Mouse (Mus musculus): ENCODE results near the gene Epb41l5. TPM values are rescaled to one million over a fixed set of nuclear protein-coding genes. Genes with fewer than 3 reads are reported as not detected.

Epb41l5 gene
- total and polyA plus RNA-seq, 2 experiments from 2014 or later: 4.2 to 6.8 TPM

- Histone ChIP-seq H3K9ac (replicated peaks; ENCODE audit: low read depth, low read length) (no peak overlapping the region), H3K4me1 (ENCODE audit: control insufficient read depth, insufficient read depth) (no peaks in the 10 kb centered on the region), H3K4me3 (ENCODE audit: low read depth, low read length) (no peak overlapping the region), H3K36me3 (replicated peaks; ENCODE audit: control insufficient read depth, insufficient read depth, low read length) (0 out of 2 replicates have a peak, but pooled peaks cover 6% of the 10 kb centered on the region), H3K9me3 (replicated peaks; ENCODE audit: control insufficient read depth, low read length) (no peaks in the 10 kb centered on the region), H3K27me3 (ENCODE audit: control insufficient read depth, insufficient read depth, low read length) (no peaks in the 10 kb centered on the region), H3K4me2 (ENCODE audit: low read depth, low read length) (no peak overlapping the region), H3K27ac (ENCODE audit: low read depth) (no peak overlapping the region)
- TF ChIP-seq EP300 (IDR thresholded peaks at IDR 0.05; ENCODE audit: low read depth) (no peak), CTCF (IDR thresholded peaks at IDR 0.05; ENCODE audit: low read depth) (no peak)
- WGBS: 93% methylated on average over 1 of the region's 1 CpGs
- ATAC-seq (ENCODE audit: insufficient read depth, low read depth) (no peak), DNase-seq (ENCODE audit: low spot score) (no peak)
These were observed 97.1 kb downstream of the Epb41l5 start for GRCm38 (mm10) chr1:119551651-119552050.

- Histone ChIP-seq H3K4me2 (ENCODE audit: low read depth, low read length) (no peak overlapping the region), H3K4me1 (ENCODE audit: control insufficient read depth, insufficient read depth) (no peaks in the 10 kb centered on the region), H3K27ac (ENCODE audit: low read depth) (no peak overlapping the region), H3K9me3 (replicated peaks; ENCODE audit: control insufficient read depth, low read length) (no peaks in the 10 kb centered on the region), H3K27me3 (ENCODE audit: control insufficient read depth, insufficient read depth, low read length) (no peaks in the 10 kb centered on the region), H3K4me3 (ENCODE audit: low read depth, low read length) (no peak overlapping the region), H3K9ac (replicated peaks; ENCODE audit: low read depth, low read length) (no peak overlapping the region), H3K36me3 (replicated peaks; ENCODE audit: control insufficient read depth, insufficient read depth, low read length) (0 out of 2 replicates have a peak, but pooled peaks cover 6% of the 10 kb centered on the region)
- WGBS: 93% methylated on average over 2 of the region's 2 CpGs
- TF ChIP-seq EP300 (IDR thresholded peaks at IDR 0.05; ENCODE audit: low read depth) (no peak), CTCF (IDR thresholded peaks at IDR 0.05; ENCODE audit: low read depth) (no peak)
- DNase-seq (ENCODE audit: low spot score) (no peak), ATAC-seq (ENCODE audit: insufficient read depth, low read depth) (no peak)
These were observed 98.7 kb downstream of the Epb41l5 start for GRCm38 (mm10) chr1:119550064-119550463.

GRCm38 (mm10) chr1:119549327-119549689 lies 99.5 kb downstream of the Epb41l5 start:
- H3K36me3 ChIP-seq (replicated peaks; ENCODE audit: control insufficient read depth, insufficient read depth, low read length): 0 out of 2 replicates have a peak, but pooled peaks cover 3% of the 10 kb centered on the region
- 63% methylated on average over 7 of the region's 7 CpGs for WGBS

GRCm38 (mm10) chr1:119548668-119549326 lies 100.0 kb downstream of the Epb41l5 start:
- no peak overlapping the region for H3K4me2 ChIP-seq (ENCODE audit: low read depth, low read length)
- no peaks in the 10 kb centered on the region for H3K4me1 ChIP-seq (ENCODE audit: control insufficient read depth, insufficient read depth)
- H3K27ac ChIP-seq (ENCODE audit: low read depth): no peak overlapping the region
- H3K9me3 ChIP-seq (replicated peaks; ENCODE audit: control insufficient read depth, low read length): no peaks in the 10 kb centered on the region
- TF ChIP-seq CTCF (IDR thresholded peaks at IDR 0.05; ENCODE audit: low read depth): peak; percentile 97
- no peak for TF ChIP-seq EP300 (IDR thresholded peaks at IDR 0.05; ENCODE audit: low read depth)
- H3K27me3 ChIP-seq (ENCODE audit: control insufficient read depth, insufficient read depth, low read length): no peaks in the 10 kb centered on the region
- WGBS: 65% methylated on average over 7 of the region's 7 CpGs
- H3K36me3 ChIP-seq (replicated peaks; ENCODE audit: control insufficient read depth, insufficient read depth, low read length): 0 out of 2 replicates have a peak, but pooled peaks cover under 1% of the 10 kb centered on the region
- peak; percentile 39; the same call in 1 of the 2 replicates for ATAC-seq (ENCODE audit: insufficient read depth, low read depth)
- H3K9ac ChIP-seq (replicated peaks; ENCODE audit: low read depth, low read length): no peak overlapping the region
- H3K4me3 ChIP-seq (ENCODE audit: low read depth, low read length): no peak overlapping the region
- peak; percentile 85 for DNase-seq (ENCODE audit: low spot score)

More at GRCm38 (mm10) chr1:119549327-119549689, 99.5 kb downstream of the Epb41l5 start:
- Histone ChIP-seq H3K9ac (replicated peaks; ENCODE audit: low read depth, low read length) (no peak overlapping the region), H3K4me1 (ENCODE audit: control insufficient read depth, insufficient read depth) (no peaks in the 10 kb centered on the region), H3K9me3 (replicated peaks; ENCODE audit: control insufficient read depth, low read length) (no peaks in the 10 kb centered on the region), H3K27ac (ENCODE audit: low read depth) (no peak overlapping the region), H3K27me3 (ENCODE audit: control insufficient read depth, insufficient read depth, low read length) (no peaks in the 10 kb centered on the region), H3K4me2 (ENCODE audit: low read depth, low read length) (no peak overlapping the region), H3K4me3 (ENCODE audit: low read depth, low read length) (no peak overlapping the region)
- no peak for DNase-seq (ENCODE audit: low spot score)
- ATAC-seq (ENCODE audit: insufficient read depth, low read depth): no peak
- TF ChIP-seq EP300 (IDR thresholded peaks at IDR 0.05; ENCODE audit: low read depth) (no peak), CTCF (IDR thresholded peaks at IDR 0.05; ENCODE audit: low read depth) (no peak)

- ATAC-seq (ENCODE audit: insufficient read depth, low read depth): no peak
These were observed 102.3 kb downstream of the Epb41l5 start for GRCm38 (mm10) chr1:119546490-119546889.

More at GRCm38 (mm10) chr1:119546490-119546889, 102.3 kb downstream of the Epb41l5 start:
- Histone ChIP-seq H3K9me3 (replicated peaks; ENCODE audit: control insufficient read depth, low read length) (no peaks in the 10 kb centered on the region), H3K27me3 (ENCODE audit: control insufficient read depth, insufficient read depth, low read length) (no peaks in the 10 kb centered on the region), H3K4me2 (ENCODE audit: low read depth, low read length) (no peak overlapping the region), H3K9ac (replicated peaks; ENCODE audit: low read depth, low read length) (no peak overlapping the region), H3K36me3 (replicated peaks; ENCODE audit: control insufficient read depth, insufficient read depth, low read length) (no peaks in the 10 kb centered on the region), H3K4me3 (ENCODE audit: low read depth, low read length) (no peak overlapping the region), H3K4me1 (ENCODE audit: control insufficient read depth, insufficient read depth) (peaks cover 4% of the 10 kb centered on the region), H3K27ac (ENCODE audit: low read depth) (no peak overlapping the region)
- WGBS: 75% methylated on average over 3 of the region's 3 CpGs
- DNase-seq (ENCODE audit: low spot score): no peak
- no peak for TF ChIP-seq EP300 (IDR thresholded peaks at IDR 0.05; ENCODE audit: low read depth)
- TF ChIP-seq CTCF (IDR thresholded peaks at IDR 0.05; ENCODE audit: low read depth): no peak
